Mouse (Mus musculus) left cerebral cortex, postnatal 36 days (tissue): ENCODE results near the gene Ccndbp1. TPM values are rescaled to one million over a fixed set of nuclear protein-coding genes. Genes with fewer than 3 reads are reported as not detected.

ENCODE experiments used
- DNase-seq, 2 experiments: peaks; one replicate each; pipeline ENCODE4 v3.0.0; 2021 to 2022; ENCODE audit warnings: low spot score in 2 of 2, mixed read lengths in 1 of 2
- intact Hi-C: fragments of 180-260 bp; cut with DNase I; formaldehyde crosslinking; loops from one replicate; pipeline ENCODE4 v1.15.1; 2025
- microRNA-seq: library from miRNA; unstranded; fragments of <30 nt; microRNA quantifications from one replicate; pipeline ENCODE4 v1.2.0, GENCODE M21; 2022
- total RNA-seq, 2 experiments: library from RNA; stranded (reverse); gene quantifications; 2 replicates each; pipeline ENCODE4 v1.2.3; 2021

Ccndbp1 gene
- total RNA-seq, 2 experiments from 2014 or later: 54.9 to 59.4 TPM

DNA sequence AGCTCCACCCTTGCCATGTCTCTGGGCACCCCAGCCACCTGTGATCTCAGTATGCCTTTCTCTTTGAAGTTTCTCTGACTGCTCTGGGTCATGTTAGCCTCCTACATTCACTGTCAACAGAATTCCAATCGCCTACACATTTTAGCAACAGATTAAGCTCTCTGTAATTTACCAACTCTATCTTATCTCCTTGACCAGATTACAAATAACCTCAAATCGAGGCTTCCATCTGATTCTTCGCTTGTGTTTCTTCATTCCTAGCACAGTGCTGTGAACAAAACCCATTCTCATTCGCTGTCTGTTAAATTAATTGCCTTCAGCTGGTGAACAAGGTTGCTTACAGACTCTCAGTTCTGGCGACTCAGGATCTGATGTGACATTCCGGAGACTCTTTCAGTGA, 49.8 kb downstream of the Ccndbp1 start:
- DNase-seq: no peak
- intact Hi-C loops: no loop called here

GRCm38 (mm10) chr2:121061315-121061714, 53.1 kb downstream of the Ccndbp1 start:
- intact Hi-C loops: no loop called here
- no peak for DNase-seq

Small RNA genes within 50 kb of the gene (microRNA-seq; reads per million reads assigned to microRNA genes)
- not detected for gene Gm44325

Other genes with a start within 250 kb of the Ccndbp1 start
- 10 to 100 TPM; 22.8 to 32.1 TPM for gene Cdan1, start 158.3 kb upstream of the Ccndbp1 start, total RNA-seq
- 10 to 100 TPM; 89.4 to 90.6 TPM for gene Ttbk2, start 157.8 kb upstream of the Ccndbp1 start, total RNA-seq
- gene Ubr1, start 37.7 kb upstream of the Ccndbp1 start, total RNA-seq: 10 to 100 TPM; 35.8 to 49.2 TPM
- 10 to 100 TPM; 21.9 to 28.2 TPM for gene Tmem62, start 31.4 kb upstream of the Ccndbp1 start, total RNA-seq
- gene Epb42, start 28.7 kb downstream of the Ccndbp1 start, total RNA-seq: not detected
- not detected for gene Tgm5, start 77.4 kb downstream of the Ccndbp1 start, total RNA-seq
- under 1 TPM in 1 of 2 experiments, not detected in 1; 0.25 TPM for gene Tgm7, start 101.4 kb downstream of the Ccndbp1 start, total RNA-seq
- gene Adal, start 132.0 kb downstream of the Ccndbp1 start, total RNA-seq: 10 to 100 TPM; 16.6 to 19.9 TPM
- 1 to 10 TPM; 7.0 to 9.4 TPM for gene Lcmt2, start 132.2 kb downstream of the Ccndbp1 start, total RNA-seq
- 10 to 100 TPM; 35.8 to 56.6 TPM for gene Tubgcp4, start 162.3 kb downstream of the Ccndbp1 start, total RNA-seq
- 1 to 10 TPM; 5.8 to 7.0 TPM for gene Zscan29, start 162.7 kb downstream of the Ccndbp1 start, total RNA-seq